Mouse (Mus musculus) embryonic facial prominence, embryonic 11.5 days (tissue): ENCODE data around the gene Espn. TPM values are rescaled to one million over a fixed set of nuclear protein-coding genes. Genes with fewer than 3 reads are reported as not detected.

Experiments used
- ATAC-seq: fragments of 200-750 bp; cut with Nextera tagmentation; replicated peaks from 2 replicates; pipeline ENCODE4 v1.8.0; 2017; ENCODE audit warnings: low read depth; ENCODE audit not compliant: insufficient number of reproducible peaks, low FRiP score, low TSS enrichment
- DNase-seq: peaks from one replicate; pipeline ENCODE4 v3.0.0-alpha.2; 2015; ENCODE audit warnings: low spot score
- H3K27ac ChIP-seq: fragments of 300-500 bp; sonication (generic); replicated peaks from 2 replicates; pipeline ENCODE4 v1.5.1; 2014; ENCODE audit warnings: mild to moderate bottlenecking, low read depth, low read length, control low read depth
- H3K27me3 ChIP-seq: fragments of 300-500 bp; sonication (generic); 2 replicates; pipeline ENCODE4 v1.6.1; 2014; ENCODE audit warnings: mild to moderate bottlenecking, low read length, moderate library complexity, mixed read lengths; ENCODE audit not compliant: control insufficient read depth, insufficient read depth
- H3K36me3 ChIP-seq: fragments of 300-500 bp; sonication (generic); replicated peaks from 2 replicates; pipeline ENCODE4 v1.6.1; 2014; ENCODE audit warnings: low read depth, mild to moderate bottlenecking, low read length, moderate library complexity, mixed read lengths; ENCODE audit not compliant: control insufficient read depth, insufficient read depth
- H3K4me1 ChIP-seq: fragments of 300-500 bp; sonication (generic); 2 replicates; pipeline ENCODE4 v1.6.1; 2014; ENCODE audit warnings: low read length, mixed read lengths; ENCODE audit not compliant: control insufficient read depth, insufficient read depth
- H3K4me2 ChIP-seq: fragments of 300-500 bp; sonication (generic); 2 replicates; pipeline ENCODE4 v1.6.1; 2014; ENCODE audit warnings: low read depth, mild to moderate bottlenecking, control low read depth, low read length, moderate library complexity
- H3K4me3 ChIP-seq: fragments of 300-500 bp; sonication (generic); 2 replicates; pipeline ENCODE4 v1.5.1; 2014; ENCODE audit warnings: low read depth, low read length, control low read depth
- H3K9ac ChIP-seq: fragments of 300-500 bp; sonication (generic); replicated peaks from 2 replicates; pipeline ENCODE4 v1.6.1; 2014; ENCODE audit warnings: mild to moderate bottlenecking, control low read depth, low read length
- H3K9me3 ChIP-seq: fragments of 300-500 bp; sonication (generic); replicated peaks from 2 replicates; pipeline ENCODE4 v1.6.1; 2016; ENCODE audit warnings: mild to moderate bottlenecking, low read length, inconsistent platforms, mixed read lengths; ENCODE audit not compliant: control insufficient read depth
- WGBS: fragments of 180-500 bp; shearing (Covaris S2); extraction: QIAGEN DNeasy Blood & Tissue Kit; methylation state at CpG from one replicate; pipeline ENCODE4 v1.1.7; 2014; 5-methylcytosine and 5-hydroxymethylcytosine counted together
- polyA plus RNA-seq: library from polyadenylated mRNA; unstranded; fragments of >200 nt; fragmentation: Nextera tagmentation; extraction: Ambion mirVana; gene quantifications from 2 replicates; pipeline ENCODE4 v1.2.1, GENCODE M21; 2014

Espn gene
- polyA plus RNA-seq, 1 experiment from 2014 or later, result 6.2 TPM

GRCm38 (mm10) chr4:152103025-152103424 is 49.1 kb downstream of the Espn start:
- WGBS, result 43% methylated on average over 7 of the region's 7 CpGs
- no peaks in the 10 kb centered on the region for H3K36me3 ChIP-seq

GRCm38 (mm10) chr4:152101921-152102320 is 50.2 kb downstream of the Espn start:
- no peaks in the 10 kb centered on the region for H3K36me3 ChIP-seq
- H3K4me3 ChIP-seq, result no peak overlapping the region
- 91% methylated on average over 16 of the region's 16 CpGs for WGBS
- H3K4me2 ChIP-seq, result no peak overlapping the region
- H3K27me3 ChIP-seq, result no peaks in the 10 kb centered on the region
- no peaks in the 10 kb centered on the region for H3K9me3 ChIP-seq
- DNase-seq (no peak), ATAC-seq (no peak)
- no peak overlapping the region for H3K27ac ChIP-seq
- peaks cover 6% of the 10 kb centered on the region; the same call in 1 of the 2 replicates for H3K4me1 ChIP-seq
- no peak overlapping the region for H3K9ac ChIP-seq

More at GRCm38 (mm10) chr4:152103025-152103424, 49.1 kb downstream of the Espn start:
- H3K9ac ChIP-seq, result no peak overlapping the region
- H3K4me3 ChIP-seq, result no peak overlapping the region
- ATAC-seq (no peak), DNase-seq (peak; percentile 73)
- H3K4me1 ChIP-seq, result peaks cover 10% of the 10 kb centered on the region
- H3K27me3 ChIP-seq, result no peaks in the 10 kb centered on the region
- H3K4me2 ChIP-seq, result no peak overlapping the region
- no peaks in the 10 kb centered on the region for H3K9me3 ChIP-seq
- no peak overlapping the region for H3K27ac ChIP-seq

GRCm38 (mm10) chr4:152101081-152101653 is 51.0 kb downstream of the Espn start:
- Histone ChIP-seq H3K36me3 (no peaks in the 10 kb centered on the region), H3K4me3 (no peak overlapping the region), H3K9ac (no peak overlapping the region; the same call in 1 of the 2 replicates), H3K27me3 (no peaks in the 10 kb centered on the region), H3K4me1 (peaks cover 6% of the 10 kb centered on the region), H3K9me3 (no peaks in the 10 kb centered on the region), H3K27ac (0 out of 2 replicates have a peak overlapping the region, but pooled peaks have one; percentile 7), H3K4me2 (no peak overlapping the region)
- no peak for ATAC-seq
- DNase-seq, result no peak
- WGBS, result 51% methylated on average over 7 of the region's 7 CpGs

GRCm38 (mm10) chr4:152100541-152100940 is 51.6 kb downstream of the Espn start:
- Histone ChIP-seq H3K4me3 (no peak overlapping the region), H3K9ac (no peak overlapping the region; the same call in 1 of the 2 replicates), H3K27ac (0 out of 2 replicates have a peak overlapping the region, but pooled peaks have one; percentile 7), H3K27me3 (no peaks in the 10 kb centered on the region), H3K4me2 (no peak overlapping the region), H3K9me3 (no peaks in the 10 kb centered on the region), H3K4me1 (peaks cover 6% of the 10 kb centered on the region), H3K36me3 (no peaks in the 10 kb centered on the region)
- no peak for DNase-seq
- 75% methylated on average over 11 of the region's 11 CpGs for WGBS
- no peak for ATAC-seq

- Histone ChIP-seq H3K4me1 (peaks cover 6% of the 10 kb centered on the region), H3K36me3 (no peaks in the 10 kb centered on the region), H3K9ac (no peak overlapping the region), H3K27ac (no peak overlapping the region), H3K27me3 (no peaks in the 10 kb centered on the region), H3K4me2 (no peak overlapping the region), H3K4me3 (no peak overlapping the region), H3K9me3 (no peaks in the 10 kb centered on the region)
- DNase-seq (no peak), ATAC-seq (no peak)
- WGBS, result 15% methylated on average over 11 of the region's 11 CpGs
Measured at GRCm38 (mm10) chr4:152097911-152098799, 54.0 kb downstream of the Espn start.

GRCm38 (mm10) chr4:152096927-152097326 is 55.2 kb downstream of the Espn start:
- DNase-seq, result no peak
- Histone ChIP-seq H3K9ac (no peak overlapping the region; the same call in 1 of the 2 replicates), H3K4me1 (peaks cover 6% of the 10 kb centered on the region), H3K36me3 (no peaks in the 10 kb centered on the region), H3K27ac (0 out of 2 replicates have a peak overlapping the region, but pooled peaks have one; percentile 28), H3K9me3 (no peaks in the 10 kb centered on the region), H3K4me2 (no peak overlapping the region), H3K27me3 (no peaks in the 10 kb centered on the region), H3K4me3 (peak overlapping the region; percentile 8; the same call in 1 of the 2 replicates)
- WGBS, result 39% methylated on average over 6 of the region's 6 CpGs
- ATAC-seq, result peak; percentile 8; the same call in 1 of the 2 replicates

GRCm38 (mm10) chr4:152095937-152096910 is 55.9 kb downstream of the Espn start:
- H3K36me3 ChIP-seq, result no peaks in the 10 kb centered on the region
- 0 out of 2 replicates have a peak overlapping the region, but pooled peaks have one; percentile 28 for H3K27ac ChIP-seq
- H3K4me1 ChIP-seq, result peaks cover 3% of the 10 kb centered on the region
- no peaks in the 10 kb centered on the region for H3K9me3 ChIP-seq
- no peaks in the 10 kb centered on the region for H3K27me3 ChIP-seq
- 18% methylated on average over 27 of the region's 27 CpGs for WGBS
- ATAC-seq, result 0 out of 2 replicates have a peak, but pooled peaks have one; percentile 19
- peak; percentile 65 for DNase-seq
- H3K9ac ChIP-seq, result no peak overlapping the region; the same call in 1 of the 2 replicates
- H3K4me2 ChIP-seq, result no peak overlapping the region
- peak overlapping the region; percentile 8; the same call in 1 of the 2 replicates for H3K4me3 ChIP-seq
